Mouse (Mus musculus) layer of hippocampus, adult 9-10 months (tissue): ENCODE data around the gene Spem2.

ENCODE experiments used
- DNase-seq: peaks from one replicate; pipeline ENCODE4 v3.0.0; 2022; ENCODE audit warnings: low spot score

Spem2 gene

GRCm38 (mm10) chr11:69835326-69835965 lies 17.2 kb upstream of the Spem2 start:
- no peak for DNase-seq

GRCm38 (mm10) chr11:69834001-69834549 lies 15.8 kb upstream of the Spem2 start:
- no peak for DNase-seq

GRCm38 (mm10) chr11:69833554-69833953 lies 15.3 kb upstream of the Spem2 start:
- DNase-seq, result no peak

GRCm38 (mm10) chr11:69828832-69829231 lies 10.6 kb upstream of the Spem2 start:
- no peak for DNase-seq

GRCm38 (mm10) chr11:69823456-69823855 lies 5.2 kb upstream of the Spem2 start:
- no peak for DNase-seq

- no peak for DNase-seq
These were observed 3.8 kb upstream of the Spem2 start, which contains the start of gene Spem1 for GRCm38 (mm10) chr11:69822080-69822479. Gene Spem1, minus strand, starts transcription at chr11:69822180.

GRCm38 (mm10) chr11:69818871-69819270 lies 606 bp upstream of the Spem2 start:
- no peak for DNase-seq

GRCm38 (mm10) chr11:69816520-69816919 lies 1.7 kb downstream of the Spem2 start:
- DNase-seq, result no peak

- DNase-seq, result no peak
These were observed 3.1 kb downstream of the Spem2 start, which contains the start of gene Gm39566 for GRCm38 (mm10) chr11:69815155-69815554. Gene Gm39566, minus strand, starts transcription at chr11:69815298.

- no peak for DNase-seq
These were observed 8.0 kb downstream of the Spem2 start for GRCm38 (mm10) chr11:69810280-69810679.

GRCm38 (mm10) chr11:69807641-69808040 lies 10.6 kb downstream of the Spem2 start:
- no peak for DNase-seq

- no peak for DNase-seq
These were observed 11.9 kb downstream of the Spem2 start for GRCm38 (mm10) chr11:69806378-69806777.

GRCm38 (mm10) chr11:69804972-69805909 lies 13.0 kb downstream of the Spem2 start, which contains the start of gene Tmem102:
Gene Tmem102, minus strand, starts transcription at chr11:69805624.
- no peak for DNase-seq

- DNase-seq, result no peak
These were observed 13.7 kb downstream of the Spem2 start for GRCm38 (mm10) chr11:69804652-69804940.

- no peak for DNase-seq
These were observed 14.2 kb downstream of the Spem2 start for GRCm38 (mm10) chr11:69803786-69804651.

- DNase-seq, result no peak
These were observed 14.9 kb downstream of the Spem2 start for GRCm38 (mm10) chr11:69803328-69803727.

GRCm38 (mm10) chr11:69802648-69803105 lies 15.6 kb downstream of the Spem2 start:
- no peak for DNase-seq

GRCm38 (mm10) chr11:69801379-69801977 lies 16.8 kb downstream of the Spem2 start, which contains the start of gene Fgf11:
Gene Fgf11, minus strand, starts transcription at chr11:69801857.
- DNase-seq, result no peak

- no peak for DNase-seq
These were observed 17.7 kb downstream of the Spem2 start for GRCm38 (mm10) chr11:69800392-69801197.

GRCm38 (mm10) chr11:69800138-69800391 lies 18.2 kb downstream of the Spem2 start:
- no peak for DNase-seq
